Mouse (Mus musculus) neural tube, embryonic 12.5 days (tissue): Measurements from ENCODE around the gene Tmcc1. TPM values are rescaled to one million over a fixed set of nuclear protein-coding genes. Genes with fewer than 3 reads are reported as not detected.
"Not testable (repeated sequence)": the region's sequence is repeated elsewhere in the genome, so short reads cannot be mapped to it uniquely, and the experiment has no call there.

Source experiments
- ATAC-seq: fragments of 200-750 bp; cut with Nextera tagmentation; 2 replicates; pipeline ENCODE4 v1.8.0; 2017; ENCODE audit warnings: low read depth, mild to moderate bottlenecking, moderate TSS enrichment, moderate library complexity; ENCODE audit not compliant: low FRiP score
- H3K27ac ChIP-seq: fragments of 300-500 bp; sonication (generic); 2 replicates; pipeline ENCODE4 v1.5.1; 2016
- H3K27me3 ChIP-seq: fragments of 300-500 bp; sonication (generic); replicated peaks from 2 replicates; pipeline ENCODE4 v1.6.1; 2016; ENCODE audit warnings: mild to moderate bottlenecking
- H3K36me3 ChIP-seq: fragments of 300-500 bp; sonication (generic); 2 replicates; pipeline ENCODE4 v1.6.1; 2016; ENCODE audit warnings: mild to moderate bottlenecking
- H3K4me1 ChIP-seq: fragments of 300-500 bp; sonication (generic); 2 replicates; pipeline ENCODE4 v1.6.1; 2016
- H3K4me2 ChIP-seq: fragments of 300-500 bp; sonication (generic); replicated peaks from 2 replicates; pipeline ENCODE4 v1.6.1; 2016; ENCODE audit warnings: mild to moderate bottlenecking
- H3K4me3 ChIP-seq: fragments of 300-500 bp; sonication (generic); 2 replicates; pipeline ENCODE4 v1.5.1; 2016
- H3K9ac ChIP-seq: fragments of 300-500 bp; sonication (generic); 2 replicates; pipeline ENCODE4 v1.6.1; 2016; ENCODE audit warnings: mild to moderate bottlenecking
- H3K9me3 ChIP-seq: fragments of 300-500 bp; sonication (generic); 2 replicates; pipeline ENCODE4 v1.6.1; 2016; ENCODE audit warnings: mild to moderate bottlenecking
- WGBS: fragments of 180-500 bp; shearing (Covaris S2); methylation state at CpG from one replicate; pipeline ENCODE4 v1.1.7; 2016; 5-methylcytosine and 5-hydroxymethylcytosine counted together
- polyA plus RNA-seq: library from polyadenylated mRNA; unstranded; fragments of >200 nt; fragmentation: Nextera tagmentation; extraction: Ambion mirVana; gene quantifications from 2 replicates; pipeline ENCODE4 v1.2.1, GENCODE M21; 2016

Tmcc1 gene
- polyA plus RNA-seq, 1 experiment from 2014 or later, result 27.1 TPM

GRCm38 (mm10) chr6:116139143-116139856 lies 54.0 kb downstream of the Tmcc1 start:
- no peak overlapping the region for H3K27ac ChIP-seq
- ATAC-seq, result no peak
- H3K27me3 ChIP-seq, result no peaks in the 10 kb centered on the region
- H3K4me3 ChIP-seq, result no peak overlapping the region
- 57% methylated on average over 2 of the region's 2 CpGs for WGBS
- no peak overlapping the region for H3K4me2 ChIP-seq
- H3K36me3 ChIP-seq, result no peaks in the 10 kb centered on the region
- H3K4me1 ChIP-seq, result no peaks in the 10 kb centered on the region
- no peak overlapping the region for H3K9ac ChIP-seq
- no peaks in the 10 kb centered on the region for H3K9me3 ChIP-seq

GRCm38 (mm10) chr6:116135971-116136632 lies 57.2 kb downstream of the Tmcc1 start:
- H3K27me3 ChIP-seq, result no peaks in the 10 kb centered on the region
- H3K4me1 ChIP-seq, result no peaks in the 10 kb centered on the region
- H3K9ac ChIP-seq, result no peak overlapping the region
- peaks cover 10% of the 10 kb centered on the region; the same call in 1 of the 2 replicates for H3K36me3 ChIP-seq
- H3K27ac ChIP-seq, result no peak overlapping the region
- no peak for ATAC-seq
- no peak overlapping the region for H3K4me2 ChIP-seq
- 72% methylated on average over 7 of the region's 7 CpGs for WGBS
- no peak overlapping the region for H3K4me3 ChIP-seq
- no peaks in the 10 kb centered on the region for H3K9me3 ChIP-seq

GRCm38 (mm10) chr6:116133756-116134155 lies 59.5 kb downstream of the Tmcc1 start:
- Histone ChIP-seq H3K27me3 (no peaks in the 10 kb centered on the region), H3K9ac (no peak overlapping the region), H3K9me3 (no peaks in the 10 kb centered on the region), H3K4me3 (no peak overlapping the region), H3K36me3 (peaks cover 10% of the 10 kb centered on the region; the same call in 1 of the 2 replicates), H3K4me1 (no peaks in the 10 kb centered on the region), H3K27ac (no peak overlapping the region), H3K4me2 (no peak overlapping the region)
- no peak for ATAC-seq
- WGBS, result 81% methylated on average over 8 of the region's 8 CpGs

GRCm38 (mm10) chr6:116131771-116132170 lies 61.5 kb downstream of the Tmcc1 start:
- 89% methylated on average over 1 of the region's 1 CpGs for WGBS
- H3K9me3 ChIP-seq, result no peaks in the 10 kb centered on the region
- no peak overlapping the region for H3K9ac ChIP-seq
- H3K36me3 ChIP-seq, result peaks cover 10% of the 10 kb centered on the region; the same call in 1 of the 2 replicates
- H3K4me3 ChIP-seq, result no peak overlapping the region
- no peaks in the 10 kb centered on the region for H3K4me1 ChIP-seq
- H3K27ac ChIP-seq, result no peak overlapping the region
- no peak overlapping the region for H3K4me2 ChIP-seq
- no peak for ATAC-seq
- H3K27me3 ChIP-seq, result no peaks in the 10 kb centered on the region

- Histone ChIP-seq H3K4me3 (no peak overlapping the region), H3K9me3 (no peaks in the 10 kb centered on the region), H3K27ac (no peak overlapping the region), H3K9ac (no peak overlapping the region), H3K4me2 (no peak overlapping the region), H3K36me3 (peaks cover 7% of the 10 kb centered on the region; the same call in 1 of the 2 replicates), H3K27me3 (no peaks in the 10 kb centered on the region), H3K4me1 (no peaks in the 10 kb centered on the region)
- WGBS, result 8% methylated on average over 1 of the region's 1 CpGs
- ATAC-seq, result no peak
These were observed 64.6 kb downstream of the Tmcc1 start for GRCm38 (mm10) chr6:116128710-116129109.

GRCm38 (mm10) chr6:116127918-116128443 lies 65.3 kb downstream of the Tmcc1 start:
- no peak for ATAC-seq
- no peak overlapping the region for H3K9ac ChIP-seq
- no peak overlapping the region for H3K27ac ChIP-seq
- no peak overlapping the region for H3K4me3 ChIP-seq
- 0 out of 2 replicates have a peak, but pooled peaks cover 4% of the 10 kb centered on the region for H3K36me3 ChIP-seq
- no peaks in the 10 kb centered on the region for H3K9me3 ChIP-seq
- no peaks in the 10 kb centered on the region for H3K27me3 ChIP-seq
- no peak overlapping the region for H3K4me2 ChIP-seq
- H3K4me1 ChIP-seq, result no peaks in the 10 kb centered on the region

GRCm38 (mm10) chr6:116126577-116126976 lies 66.7 kb downstream of the Tmcc1 start:
- H3K27me3 ChIP-seq, result no peaks in the 10 kb centered on the region
- no peaks in the 10 kb centered on the region for H3K9me3 ChIP-seq
- peaks cover 14% of the 10 kb centered on the region; the same call in 1 of the 2 replicates for H3K36me3 ChIP-seq
- no peaks in the 10 kb centered on the region for H3K4me1 ChIP-seq
- ATAC-seq, result no peak
- no peak overlapping the region for H3K9ac ChIP-seq
- H3K4me3 ChIP-seq, result no peak overlapping the region
- H3K4me2 ChIP-seq, result no peak overlapping the region
- H3K27ac ChIP-seq, result no peak overlapping the region

- WGBS, result 98% methylated on average over 1 of the region's 1 CpGs
- H3K4me1 ChIP-seq, result no peaks in the 10 kb centered on the region
- H3K36me3 ChIP-seq, result peaks cover 17% of the 10 kb centered on the region; the same call in 1 of the 2 replicates
- H3K4me3 ChIP-seq, result no peak overlapping the region
- ATAC-seq, result no peak
- H3K4me2 ChIP-seq, result no peak overlapping the region
- H3K9ac ChIP-seq, result no peak overlapping the region
- H3K27me3 ChIP-seq, result no peaks in the 10 kb centered on the region
- H3K27ac ChIP-seq, result no peak overlapping the region
- H3K9me3 ChIP-seq, result no peaks in the 10 kb centered on the region
These were observed 70.4 kb downstream of the Tmcc1 start for GRCm38 (mm10) chr6:116122881-116123280.

- H3K27me3 ChIP-seq, result no peaks in the 10 kb centered on the region
- H3K36me3 ChIP-seq, result peaks cover 17% of the 10 kb centered on the region; the same call in 1 of the 2 replicates
- H3K9ac ChIP-seq, result no peak overlapping the region
- H3K4me3 ChIP-seq, result no peak overlapping the region
- H3K4me1 ChIP-seq, result no peaks in the 10 kb centered on the region
- no peak for ATAC-seq
- 81% methylated on average over 4 of the region's 4 CpGs for WGBS
- no peaks in the 10 kb centered on the region for H3K9me3 ChIP-seq
- no peak overlapping the region for H3K27ac ChIP-seq
- H3K4me2 ChIP-seq, result no peak overlapping the region
These were observed 73.6 kb downstream of the Tmcc1 start for GRCm38 (mm10) chr6:116119669-116120068.

- not testable (repeated sequence) for H3K4me2 ChIP-seq, ATAC-seq, H3K4me3 ChIP-seq, H3K27ac ChIP-seq, H3K9ac ChIP-seq, H3K9me3 ChIP-seq, H3K36me3 ChIP-seq, H3K4me1 ChIP-seq, H3K27me3 ChIP-seq
- WGBS, result 95% methylated on average over 6 of the region's 6 CpGs
These were observed 76.7 kb downstream of the Tmcc1 start for GRCm38 (mm10) chr6:116116634-116117033.

- H3K4me3 ChIP-seq, result no peak overlapping the region
- no peak overlapping the region for H3K27ac ChIP-seq
- no peaks in the 10 kb centered on the region for H3K36me3 ChIP-seq
- H3K4me2 ChIP-seq, result no peak overlapping the region
- no peaks in the 10 kb centered on the region for H3K9me3 ChIP-seq
- H3K4me1 ChIP-seq, result peaks cover 15% of the 10 kb centered on the region
- H3K27me3 ChIP-seq, result no peaks in the 10 kb centered on the region
- no peak overlapping the region for H3K9ac ChIP-seq
- WGBS, result 86% methylated on average over 4 of the region's 4 CpGs
- no peak for ATAC-seq
These were observed 82.7 kb downstream of the Tmcc1 start for GRCm38 (mm10) chr6:116110588-116110987.

GRCm38 (mm10) chr6:116107471-116108358 lies 85.6 kb downstream of the Tmcc1 start:
- Histone ChIP-seq H3K27me3 (no peaks in the 10 kb centered on the region), H3K4me3 (peak overlapping the region; percentile 62), H3K9me3 (no peaks in the 10 kb centered on the region), H3K27ac (peak overlapping the region; percentile 81), H3K36me3 (no peaks in the 10 kb centered on the region), H3K4me2 (peak overlapping the region; percentile 80), H3K4me1 (peaks cover 21% of the 10 kb centered on the region), H3K9ac (peak overlapping the region; percentile 69)
- peak; percentile 99 for ATAC-seq
- under 1% methylated on average over 29 of the region's 29 CpGs for WGBS
